Mouse (Mus musculus): ENCODE measurements at regions not wholly inside any gene's neighbourhood (a gene's known extent, or its start where the extent isn't known, plus 50 kb on each side); places are given as distances from the start of the nearest gene placed in this dataset.
"Not testable (repeated sequence)": the region's sequence is repeated elsewhere in the genome, so short reads cannot be mapped to it uniquely, and the experiment has no call there.

DNA sequence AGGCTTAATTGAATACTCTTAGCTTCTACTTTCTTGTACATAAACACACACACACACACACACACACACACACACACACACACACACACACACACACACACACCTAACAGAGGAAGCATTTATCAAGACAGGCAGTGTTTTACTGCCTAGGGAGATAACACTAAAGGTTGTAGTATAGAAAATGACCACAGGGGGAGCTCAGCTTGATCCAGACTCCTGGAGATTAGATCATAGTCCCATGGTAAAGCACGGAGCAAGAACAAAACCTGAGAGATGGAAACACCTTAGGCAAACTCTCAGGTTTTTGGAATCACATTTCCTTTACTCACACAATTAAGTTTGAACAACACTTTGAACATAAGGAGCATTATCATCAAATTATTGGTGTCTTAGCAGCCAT, 302.5 kb upstream of the Rnf219 start:
- peak; percentile 26 for DNase-seq

- DNase-seq: no peak
Measured at GRCm38 (mm10) chr14:104824224-104824623, 301.8 kb upstream of the Rnf219 start.

DNA sequence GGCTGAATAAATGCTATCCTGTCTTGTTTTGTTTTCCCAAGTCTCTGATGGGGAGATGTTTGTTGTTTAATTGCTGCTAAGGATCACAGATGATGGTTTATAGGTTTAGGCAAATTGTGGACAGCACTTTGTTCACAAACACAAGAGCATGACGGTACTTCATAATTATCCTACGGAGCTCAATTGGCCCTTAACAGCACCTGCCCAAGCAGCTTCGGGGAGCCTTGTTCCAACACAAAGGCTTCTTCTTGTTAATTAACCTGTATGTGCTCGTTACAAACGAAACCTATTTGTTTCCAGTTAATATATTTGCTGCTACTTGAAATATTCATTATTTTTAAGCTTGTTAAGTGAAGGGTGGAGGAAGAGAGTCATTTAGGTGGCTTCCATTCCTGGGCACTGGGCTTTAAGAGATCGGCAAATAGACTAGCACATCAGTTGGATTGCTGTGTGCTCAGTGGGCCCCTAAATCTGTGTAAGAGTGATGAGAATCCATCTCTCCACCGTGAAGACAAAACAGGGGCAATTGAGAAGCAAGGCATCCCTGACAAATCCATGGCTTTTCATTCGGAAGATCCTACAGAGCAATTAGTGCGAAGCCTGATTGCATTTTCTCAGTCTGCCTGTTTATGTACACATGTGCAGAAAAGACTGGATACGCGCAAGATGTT, 299.6 kb upstream of the Rnf219 start:
- no peak for DNase-seq

DNA sequence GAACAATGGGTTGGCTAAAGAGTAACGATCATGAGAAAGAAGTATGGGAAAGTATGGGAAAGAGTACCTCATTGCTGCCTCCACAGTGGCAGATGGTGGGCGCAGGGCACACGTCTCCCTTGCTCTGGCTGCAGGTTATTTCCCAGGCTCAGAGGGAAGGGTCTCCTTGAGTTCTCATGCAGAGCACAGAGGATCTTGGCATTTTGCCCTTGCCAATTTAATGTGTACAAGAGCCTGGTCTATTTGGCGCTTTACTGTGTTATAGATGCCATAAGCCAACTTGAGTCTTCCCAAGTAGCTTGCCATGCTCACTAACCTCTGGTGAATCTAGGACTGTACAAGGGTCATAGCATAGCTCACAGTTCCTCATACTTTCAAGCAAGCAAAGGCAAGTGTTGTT, 296.7 kb upstream of the Rnf219 start:
- no peak for DNase-seq

- DNase-seq: peak; percentile 86
Measured at GRCm38 (mm10) chr14:104813977-104814584, 291.6 kb upstream of the Rnf219 start.

DNA sequence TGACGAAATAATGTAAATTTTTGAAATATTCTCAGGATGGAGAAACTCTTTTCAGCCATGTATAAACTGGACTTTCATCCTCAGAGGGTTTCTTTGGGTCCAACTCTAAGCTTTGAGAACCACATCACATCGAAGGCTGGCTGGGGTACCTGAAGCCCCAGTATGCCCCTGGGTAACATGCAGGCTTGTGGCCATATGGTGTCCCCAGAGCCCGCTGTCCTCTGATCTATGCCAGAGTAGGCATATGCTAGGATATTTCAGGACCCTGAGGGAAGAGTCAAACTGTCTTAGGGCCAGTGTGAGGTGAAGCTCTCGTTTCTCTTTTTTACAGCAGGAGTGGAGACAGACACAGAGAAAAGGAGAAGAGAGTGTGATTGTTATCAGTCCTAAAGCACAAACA, 289.6 kb upstream of the Rnf219 start:
- DNase-seq: no peak

DNA sequence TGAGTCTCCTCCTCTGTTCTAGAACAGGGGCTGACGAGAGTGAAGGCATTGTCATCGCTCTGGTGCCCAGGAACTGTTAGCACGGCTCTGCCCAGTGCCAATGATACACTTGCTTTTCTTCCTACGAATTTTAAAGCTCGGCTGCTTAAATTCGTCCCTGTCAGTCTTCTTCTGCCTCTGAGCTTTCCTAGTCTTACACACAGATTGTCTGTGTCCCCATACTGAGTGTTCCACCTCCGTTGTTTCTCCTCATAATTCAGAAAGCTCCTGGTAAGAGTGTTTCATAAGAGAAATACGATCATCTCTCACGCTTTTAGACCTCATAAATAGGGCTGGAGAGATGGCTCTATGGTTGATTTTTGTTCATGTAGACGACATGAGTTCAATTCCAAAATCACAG, 282.9 kb upstream of the Rnf219 start:
- no peak for DNase-seq

- DNase-seq: peak; percentile 53
Measured at GRCm38 (mm10) chr14:104796348-104796965, 274.0 kb upstream of the Rnf219 start.

GRCm38 (mm10) chr14:104789346-104789745, 266.9 kb upstream of the Rnf219 start:
- peak; percentile 49 for DNase-seq

DNA sequence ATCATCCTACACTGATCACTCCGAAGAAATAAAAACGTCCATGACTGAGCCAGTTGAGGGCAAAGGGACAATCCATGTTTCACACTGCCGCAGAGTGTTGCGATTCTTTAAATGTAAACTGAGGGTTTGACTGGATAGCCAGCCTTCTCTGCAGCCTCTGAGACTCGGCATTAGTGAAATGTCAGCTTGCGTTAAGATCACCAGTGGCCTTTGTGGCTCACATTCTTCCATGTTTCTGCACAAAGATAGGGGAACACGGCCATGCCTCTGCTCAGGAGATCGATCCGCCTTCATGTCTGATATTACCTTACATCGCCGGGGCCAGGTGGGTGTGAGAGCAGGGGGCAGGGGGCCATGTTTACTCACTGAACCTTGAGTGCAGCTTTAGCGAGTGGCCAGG, 262.6 kb upstream of the Rnf219 start:
- no peak for DNase-seq

GRCm38 (mm10) chr14:104769938-104770337, 247.5 kb upstream of the Rnf219 start:
- DNase-seq: peak; percentile 34

DNA sequence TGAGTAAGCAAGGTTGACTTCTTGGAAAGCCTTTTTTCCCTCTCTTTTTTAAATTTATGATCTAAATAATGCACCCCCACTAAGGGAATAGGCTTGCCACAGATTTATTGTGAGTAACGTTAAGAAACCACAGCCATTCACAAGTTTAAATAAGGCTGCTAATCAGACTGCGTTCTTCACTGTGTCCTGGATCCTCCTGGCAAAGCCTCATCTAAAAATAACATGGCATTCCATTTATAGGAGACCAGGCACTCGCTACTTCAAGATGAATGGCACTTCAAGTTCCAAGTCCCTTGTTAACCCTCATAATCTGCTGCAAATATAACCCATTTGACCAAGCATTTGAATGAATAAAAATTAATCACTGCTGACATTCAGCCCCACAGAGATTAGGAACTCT, 211.8 kb upstream of the Rnf219 start:
- no peak for DNase-seq

GRCm38 (mm10) chr14:104732036-104732435, 209.6 kb upstream of the Rnf219 start:
- peak; percentile 1 for DNase-seq

- DNase-seq: no peak
Measured at GRCm38 (mm10) chr14:104731319-104731995, 209.0 kb upstream of the Rnf219 start.

DNA sequence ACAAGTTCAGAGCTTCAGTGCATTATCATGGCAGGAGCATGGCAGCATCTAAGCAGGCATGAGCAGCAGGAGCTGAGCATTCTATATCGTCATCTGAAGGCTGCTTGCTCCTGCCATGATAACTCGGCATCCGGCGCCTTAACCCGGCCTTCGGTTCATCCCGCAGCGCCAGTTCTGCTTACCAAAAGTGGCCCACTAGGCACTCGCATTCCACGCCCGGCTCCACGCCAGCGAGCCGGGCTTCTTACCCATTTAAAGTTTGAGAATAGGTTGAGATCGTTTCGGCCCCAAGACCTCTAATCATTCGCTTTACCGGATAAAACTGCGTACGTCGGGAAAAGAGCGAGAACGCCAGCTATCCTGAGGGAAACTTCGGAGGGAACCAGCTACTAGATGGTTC, 193.2 kb upstream of the Rnf219 start:
- not testable (repeated sequence) for DNase-seq

DNA sequence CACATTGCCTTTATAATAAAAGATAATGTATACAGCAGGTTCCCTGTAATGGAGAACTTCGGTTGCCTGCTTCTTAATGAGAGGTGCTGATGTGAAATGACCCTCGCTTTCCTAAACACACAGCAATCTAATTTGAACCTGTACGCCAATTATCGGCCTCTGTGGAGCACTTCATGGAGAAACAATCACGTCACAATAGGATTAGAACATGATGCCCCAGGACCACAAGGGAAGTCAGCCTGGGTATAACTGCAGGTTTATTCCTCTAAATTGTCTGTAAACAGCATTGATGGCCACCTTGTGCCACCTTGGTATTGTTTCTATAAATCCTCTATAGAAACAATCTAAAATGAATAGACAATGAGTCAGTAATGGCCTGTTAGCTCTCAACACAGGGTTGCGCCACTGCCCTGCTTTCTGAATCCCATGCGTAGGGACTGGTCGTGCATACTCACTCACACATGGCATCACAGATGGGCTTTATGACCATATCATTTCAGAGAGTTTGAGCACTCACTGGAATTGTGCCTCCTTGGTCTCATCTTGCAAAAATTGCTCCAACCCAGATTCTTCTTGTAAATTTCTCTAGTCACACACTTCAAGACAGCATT, 179.9 kb upstream of the Rnf219 start:
- DNase-seq: no peak

DNA sequence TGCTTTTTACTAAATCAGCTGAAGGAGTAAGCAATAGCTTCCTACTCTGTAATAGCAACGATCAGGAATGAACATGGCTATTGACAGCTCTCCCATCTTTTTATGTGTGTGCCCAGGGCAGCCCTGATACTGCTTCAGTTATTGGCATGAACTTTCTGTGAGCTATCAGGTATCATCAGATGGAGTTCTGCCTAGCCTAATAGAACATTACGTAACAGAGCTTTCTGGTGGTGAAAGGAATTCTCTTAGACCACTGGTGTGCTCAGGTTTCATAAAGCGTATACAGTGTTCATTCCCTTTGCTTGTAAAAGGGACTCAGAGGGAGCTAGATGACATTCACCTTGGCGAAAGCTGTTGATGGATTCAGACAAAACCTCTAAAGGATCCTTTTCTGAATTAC, 176.5 kb upstream of the Rnf219 start:
- DNase-seq: no peak

DNA sequence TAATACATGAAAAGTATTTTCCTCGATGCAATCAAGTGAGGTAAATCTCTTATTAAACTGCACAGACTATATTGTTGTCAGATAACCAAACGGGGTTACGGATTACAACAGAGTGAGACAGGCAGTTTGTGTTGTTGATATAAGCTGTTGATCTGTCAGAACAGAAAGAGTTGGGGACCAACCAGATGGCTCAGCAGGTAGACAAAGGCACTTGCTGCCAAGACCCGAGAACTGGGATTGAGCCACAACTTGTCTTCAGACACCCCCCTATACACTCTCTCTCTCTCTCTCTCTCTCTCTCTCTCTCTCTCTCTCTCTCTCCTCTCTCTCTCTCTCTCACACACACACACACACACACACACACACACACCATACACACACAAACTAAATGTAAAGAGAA, 172.7 kb upstream of the Rnf219 start:
- no peak for DNase-seq

GRCm38 (mm10) chr14:104694174-104694803, 171.8 kb upstream of the Rnf219 start:
- peak; percentile 31 for DNase-seq

GRCm38 (mm10) chr14:104692616-104693015, 170.2 kb upstream of the Rnf219 start:
- DNase-seq: no peak

- DNase-seq: no peak
Measured at GRCm38 (mm10) chr14:104688440-104688839, 166.0 kb upstream of the Rnf219 start.

DNA sequence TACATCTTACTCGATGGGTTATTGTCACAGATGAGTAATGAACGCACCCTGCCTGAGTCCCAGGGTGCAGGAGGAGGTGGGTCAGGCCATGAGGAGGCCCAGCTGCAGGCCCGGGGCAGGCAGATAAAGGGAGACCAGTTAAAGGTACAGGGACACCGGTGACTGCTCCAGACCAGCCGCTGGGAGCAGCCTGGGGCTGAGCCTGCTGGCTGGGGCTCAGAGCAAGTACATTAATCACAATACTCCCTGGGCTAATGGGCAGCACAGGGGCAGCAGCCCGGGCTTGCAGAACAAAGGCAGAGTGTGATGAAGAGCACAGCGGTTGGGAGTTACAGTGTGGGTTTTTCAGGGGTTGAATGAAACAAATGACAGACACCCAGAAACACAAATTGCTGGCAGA, 154.4 kb upstream of the Rnf219 start:
- peak; percentile 71 for DNase-seq

- DNase-seq: no peak
Measured at GRCm38 (mm10) chr14:104661696-104662095, 139.3 kb upstream of the Rnf219 start.
